In the genomic region with DNA sequence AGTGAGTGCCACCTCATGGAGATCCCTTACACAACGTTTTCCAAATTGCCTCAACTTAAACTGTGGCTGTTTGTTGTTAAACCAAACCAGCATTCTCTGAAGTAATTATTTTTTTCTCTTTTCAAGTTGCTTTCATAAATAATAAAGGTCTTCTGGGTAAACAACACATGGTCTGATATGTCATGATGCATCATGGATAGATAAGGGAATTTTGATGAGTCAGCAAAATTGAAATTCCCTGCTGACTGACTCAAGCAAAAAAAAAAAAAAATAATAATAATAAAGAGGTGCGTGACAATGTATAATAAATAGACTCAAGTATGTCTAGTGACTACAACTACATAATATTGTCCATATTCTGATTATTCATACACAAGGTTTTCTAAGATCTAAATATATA, we compare ENCODE assay signal across 26 mouse cellular contexts.
DNase-seq lines count a peak whose midpoint lies in the region; ATAC-seq and TF ChIP-seq lines count a peak whose summit lies in the region.
"Had no signal": no experiment of that assay in that cellular context is flagged by ENCODE, and none has a peak within 500 bp of the region (broad histone marks: within the 10 kb centered on the region; RNA-seq: fewer than 3 reads in every experiment).

No protein-coding gene starts in this region.

- no peak overlapping the region for H3K4me2 ChIP-seq in midbrain, postnatal 0 days (ENCODE audit: low read depth, low read length, poor library complexity, severe bottlenecking)
- no peak overlapping the region for H3K4me2 ChIP-seq in CH12.LX (ENCODE audit: insufficient read depth, low read depth, poor library complexity, severe bottlenecking)
- no peak overlapping the region for H3K4me2 ChIP-seq in lung, postnatal 0 days (replicated peaks; ENCODE audit: low read depth, low read length)
- no peak overlapping the region for H3K4me2 ChIP-seq in intestine, embryonic 15.5 days (replicated peaks)
- H3K4me2 ChIP-seq: embryonic facial prominence, embryonic 13.5 days; embryonic facial prominence, embryonic 15.5 days; forebrain, embryonic 12.5 days had no signal

- no peaks in the 10 kb centered on the region for H3K4me1 ChIP-seq in midbrain, postnatal 0 days (ENCODE audit: insufficient read depth, low read length)
- H3K4me1 ChIP-seq in midbrain, embryonic 10.5 days = no peaks in the 10 kb centered on the region
- H3K4me1 ChIP-seq in CH12.LX (ENCODE audit: control insufficient read depth in 1 of 2, insufficient read depth in 2 of 2) = no peaks in the 10 kb centered on the region
- no peaks in the 10 kb centered on the region for H3K4me1 ChIP-seq in MEL (ENCODE audit: control insufficient read depth in 1 of 2, insufficient read depth in 2 of 2, low read length in 2 of 2)
- H3K4me1 ChIP-seq in lung, postnatal 0 days (ENCODE audit: insufficient read depth, low read depth, low read length) = no peaks in the 10 kb centered on the region
- no peaks in the 10 kb centered on the region for H3K4me1 ChIP-seq in intestine, embryonic 15.5 days (replicated peaks)
- H3K4me1 ChIP-seq: embryonic facial prominence, embryonic 13.5 days; embryonic facial prominence, embryonic 15.5 days; forebrain, embryonic 10.5 days; forebrain, embryonic 12.5 days had no signal

- no peak overlapping the region for H3K27ac ChIP-seq in midbrain, postnatal 0 days (ENCODE audit: low read depth, low read length)
- no peak overlapping the region for H3K27ac ChIP-seq in midbrain, embryonic 10.5 days (replicated peaks)
- H3K27ac ChIP-seq in CH12.LX (ENCODE audit: insufficient read depth, low read depth) (no peak overlapping the region), MEL (ENCODE audit: control insufficient read depth, low read depth, low read length) (no peak overlapping the region)
- H3K27ac ChIP-seq in lung, postnatal 0 days (ENCODE audit: low read length) = no peak overlapping the region
- no peak overlapping the region for H3K27ac ChIP-seq in intestine, embryonic 15.5 days
- H3K27ac ChIP-seq: embryonic facial prominence, embryonic 13.5 days; embryonic facial prominence, embryonic 15.5 days; forebrain, embryonic 10.5 days; forebrain, embryonic 12.5 days had no signal

- TF ChIP-seq POLR2A in CH12.LX (IDR thresholded peaks at IDR 0.05; ENCODE audit: low read depth, low read length) = no peak
- TF ChIP-seq POLR2A in MEL (IDR thresholded peaks at IDR 0.05; ENCODE audit: control insufficient read depth in 1 of 2, insufficient read depth in 1 of 2, low read depth in 1 of 2, low read length in 2 of 2, poor library complexity in 1 of 2) = no peak

- ATAC-seq in midbrain, postnatal 0 days (ENCODE audit: low FRiP score) = no peak
- no peak for ATAC-seq in lung, postnatal 0 days
- no peak for ATAC-seq in intestine, embryonic 15.5 days
- ATAC-seq in megakaryocyte, adult 5-6 weeks (ENCODE audit: poor library complexity, severe bottlenecking) = no peak
- ATAC-seq: forebrain, embryonic 14.5 days; forebrain, embryonic 16.5 days had no signal

- dilution Hi-C loops in CH12.LX (cut with MboI; ENCODE audit: extremely low pct_ligation_motif_present, extremely low pct_unique_long_range_greater_than_20kb, low sequenced_read_pairs) = no loop called here

- TF ChIP-seq RAD21 in CH12.LX (IDR thresholded peaks at IDR 0.05; ENCODE audit: low read depth, low read length) (no peak), MEL (IDR thresholded peaks at IDR 0.05; ENCODE audit: low read depth, low read length) (no peak)

- peak; percentile 9; the same call in 1 of the 2 replicates for TF ChIP-seq CTCF in midbrain, postnatal 0 days (IDR thresholded peaks at IDR 0.05)
- no peak for TF ChIP-seq CTCF in CH12.LX (conservative IDR thresholded peaks at IDR 0.05 in 1 of 2, IDR thresholded peaks at IDR 0.05 in 1 of 2; ENCODE audit: low read depth in 2 of 2, low read length in 2 of 2)
- no peak for TF ChIP-seq CTCF in MEL (IDR thresholded peaks at IDR 0.05 in 2 of 3, conservative IDR thresholded peaks at IDR 0.05 in 1 of 3; ENCODE audit: control insufficient read depth in 1 of 3, insufficient read depth in 1 of 3, low read depth in 2 of 3, low read length in 3 of 3, poor library complexity in 1 of 3, severe bottlenecking in 1 of 3)
- no peak for TF ChIP-seq CTCF in lung, postnatal 0 days (IDR thresholded peaks at IDR 0.05)

- H3K79me2 ChIP-seq in CH12.LX (replicated peaks; ENCODE audit: control insufficient read depth, extremely low read depth, insufficient read depth, poor library complexity, severe bottlenecking) = no peaks in the 10 kb centered on the region
- H3K79me2 ChIP-seq in MEL (ENCODE audit: control insufficient read depth, insufficient read depth, low read length, poor library complexity) = no peaks in the 10 kb centered on the region

- in situ Hi-C loops in CH12.LX (cut with MboI; ENCODE audit: low pct_ligation_motif_present, low pct_unique_long_range_greater_than_20kb, low sequenced_read_pairs) = no loop called here

- DNase-seq in midbrain, postnatal 0 days (ENCODE audit: low spot score) = no peak
- DNase-seq in midbrain, embryonic 10.5 days (ENCODE audit: low spot score) = no peak
- DNase-seq in CH12.LX (ENCODE audit: extremely low read depth) (no peak), MEL (ENCODE audit: low read depth, low spot score) (no peak)
- DNase-seq in lung, postnatal 0 days (ENCODE audit: low spot score) = no peak
- DNase-seq: adrenal gland, adult 2 months; adrenal gland, postnatal 10 days; adrenal gland, postnatal 25 days; B cell, adult 2 months; cerebellum, adult 11 months; cerebellum, adult 18-20 months; cerebellum, adult 8-10 months; cerebellum, adult 9-11 months; cerebellum, postnatal 14 days; cerebellum, postnatal 36 days; embryo, embryonic 11 days had no signal

- H3K27me3 ChIP-seq in midbrain, postnatal 0 days (ENCODE audit: insufficient read depth, low read length) = no peaks in the 10 kb centered on the region
- H3K27me3 ChIP-seq in midbrain, embryonic 10.5 days (ENCODE audit: low read depth, poor library complexity, severe bottlenecking) = no peaks in the 10 kb centered on the region
- H3K27me3 ChIP-seq in CH12.LX (replicated peaks) = no peaks in the 10 kb centered on the region
- no peaks in the 10 kb centered on the region for H3K27me3 ChIP-seq in MEL (ENCODE audit: control insufficient read depth in 1 of 2, insufficient read depth in 2 of 2, low read length in 2 of 2)
- H3K27me3 ChIP-seq in lung, postnatal 0 days (replicated peaks; ENCODE audit: insufficient read depth, low read length) = no peaks in the 10 kb centered on the region
- no peaks in the 10 kb centered on the region for H3K27me3 ChIP-seq in intestine, embryonic 15.5 days (replicated peaks)
- H3K27me3 ChIP-seq: embryonic facial prominence, embryonic 13.5 days; embryonic facial prominence, embryonic 15.5 days; forebrain, embryonic 12.5 days had no signal

- H3K36me3 ChIP-seq in midbrain, postnatal 0 days (ENCODE audit: insufficient read depth, low read length) = no peaks in the 10 kb centered on the region
- H3K36me3 ChIP-seq in midbrain, embryonic 10.5 days = no peaks in the 10 kb centered on the region
- H3K36me3 ChIP-seq in CH12.LX (replicated peaks in 1 of 2; ENCODE audit: control insufficient read depth in 1 of 2, insufficient read depth in 1 of 2, low read length in 1 of 2) (no peaks in the 10 kb centered on the region), MEL (ENCODE audit: control insufficient read depth in 1 of 2, insufficient read depth in 2 of 2, low read length in 2 of 2) (no peaks in the 10 kb centered on the region)
- H3K36me3 ChIP-seq in lung, postnatal 0 days (ENCODE audit: insufficient read depth, low read length) = no peaks in the 10 kb centered on the region
- H3K36me3 ChIP-seq in intestine, embryonic 15.5 days = no peaks in the 10 kb centered on the region
- H3K36me3 ChIP-seq: embryonic facial prominence, embryonic 13.5 days; embryonic facial prominence, embryonic 15.5 days; forebrain, embryonic 10.5 days; forebrain, embryonic 12.5 days; G1E had no signal

- no peak overlapping the region for H3K9ac ChIP-seq in midbrain, postnatal 0 days (replicated peaks; ENCODE audit: low read length, poor library complexity, severe bottlenecking)
- H3K9ac ChIP-seq in CH12.LX (ENCODE audit: insufficient read depth, low read depth) = no peak overlapping the region
- no peak overlapping the region for H3K9ac ChIP-seq in MEL (ENCODE audit: control insufficient read depth, low read depth, low read length, poor library complexity, severe bottlenecking)
- no peak overlapping the region for H3K9ac ChIP-seq in lung, postnatal 0 days (replicated peaks; ENCODE audit: low read depth)
- H3K9ac ChIP-seq in intestine, embryonic 15.5 days = no peak overlapping the region
- H3K9ac ChIP-seq: embryonic facial prominence, embryonic 13.5 days; embryonic facial prominence, embryonic 15.5 days; forebrain, embryonic 12.5 days had no signal

- no peak for TF ChIP-seq EP300 in CH12.LX (IDR thresholded peaks at IDR 0.05; ENCODE audit: low read length)
- no peak for TF ChIP-seq EP300 in MEL (IDR thresholded peaks at IDR 0.05; ENCODE audit: low read depth in 1 of 2, low read length in 2 of 2)
- no peak for TF ChIP-seq EP300 in lung, postnatal 0 days (IDR thresholded peaks at IDR 0.05)

- 82% methylated on average over 2 of the region's 2 CpGs for WGBS in midbrain, postnatal 0 days
- 82% methylated on average over 2 of the region's 2 CpGs for WGBS in midbrain, embryonic 10.5 days
- WGBS in lung, postnatal 0 days = 72% methylated on average over 2 of the region's 2 CpGs
- WGBS in intestine, embryonic 15.5 days = 85% methylated on average over 2 of the region's 2 CpGs

- no peak overlapping the region for H3K4me3 ChIP-seq in midbrain, postnatal 0 days (ENCODE audit: low read depth, low read length)
- H3K4me3 ChIP-seq in midbrain, embryonic 10.5 days = no peak overlapping the region
- H3K4me3 ChIP-seq in CH12.LX (replicated peaks in 1 of 3; ENCODE audit: low read depth in 2 of 3, low read length in 2 of 3, poor library complexity in 1 of 3) = no peak overlapping the region
- H3K4me3 ChIP-seq in MEL (ENCODE audit: control insufficient read depth in 1 of 2, insufficient read depth in 1 of 2, low read depth in 2 of 2, low read length in 2 of 2) = no peak overlapping the region
- no peak overlapping the region for H3K4me3 ChIP-seq in lung, postnatal 0 days (ENCODE audit: low read depth, low read length)
- H3K4me3 ChIP-seq in intestine, embryonic 15.5 days (replicated peaks) = no peak overlapping the region
- H3K4me3 ChIP-seq: embryonic facial prominence, embryonic 13.5 days; embryonic facial prominence, embryonic 15.5 days; erythroblast, embryonic 14.5 days; forebrain, embryonic 10.5 days; forebrain, embryonic 12.5 days had no signal

- no peaks in the 10 kb centered on the region for H3K9me3 ChIP-seq in midbrain, postnatal 0 days (ENCODE audit: low read length)
- H3K9me3 ChIP-seq in midbrain, embryonic 10.5 days (replicated peaks) = no peaks in the 10 kb centered on the region
- H3K9me3 ChIP-seq in CH12.LX (replicated peaks; ENCODE audit: low read length) = no peaks in the 10 kb centered on the region
- H3K9me3 ChIP-seq in MEL (replicated peaks; ENCODE audit: insufficient read depth, low read length) = no peaks in the 10 kb centered on the region
- no peaks in the 10 kb centered on the region for H3K9me3 ChIP-seq in lung, postnatal 0 days (ENCODE audit: low read length)
- H3K9me3 ChIP-seq in intestine, embryonic 15.5 days = no peaks in the 10 kb centered on the region
- H3K9me3 ChIP-seq: embryonic facial prominence, embryonic 13.5 days; embryonic facial prominence, embryonic 15.5 days; forebrain, embryonic 10.5 days; forebrain, embryonic 12.5 days; G1E had no signal

TF ChIP-seq in MEL, 35 proteins besides CTCF, POLR2A, EP300 and RAD21 (continues in another document):
- TF ChIP-seq MAFK (IDR thresholded peaks at IDR 0.05; ENCODE audit: borderline replicate concordance, low read depth, low read length) = peak; percentile 92
